Mouse (Mus musculus) right cerebral cortex, postnatal 25 days (tissue): ENCODE results near the gene Ift88.
A peak's percentile ranks its signal among the peaks of the same experiment; 100 is the strongest.

Experiments used
- DNase-seq: peaks from one replicate; pipeline ENCODE4 v3.0.0; 2022

Ift88 gene

DNA sequence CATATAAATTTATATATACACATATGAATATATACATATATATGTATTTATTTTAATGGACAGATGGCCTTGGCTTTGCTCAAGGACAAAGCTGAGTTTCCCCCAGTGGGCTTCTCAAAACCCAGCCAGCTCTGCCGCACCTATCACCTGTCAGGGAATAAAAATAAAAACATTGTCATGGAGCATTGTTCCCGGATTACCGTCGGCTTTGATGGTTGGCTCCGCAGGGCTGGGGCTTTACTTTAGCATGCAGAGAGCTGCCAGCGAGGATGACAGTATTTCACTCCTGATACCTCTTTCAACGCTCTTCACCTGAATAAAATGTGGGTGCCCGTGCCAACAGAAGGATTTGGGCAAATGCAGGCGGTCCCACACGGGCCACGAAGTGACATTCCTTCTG lies 110.0 kb downstream of the Ift88 start:
- no peak for DNase-seq

DNA sequence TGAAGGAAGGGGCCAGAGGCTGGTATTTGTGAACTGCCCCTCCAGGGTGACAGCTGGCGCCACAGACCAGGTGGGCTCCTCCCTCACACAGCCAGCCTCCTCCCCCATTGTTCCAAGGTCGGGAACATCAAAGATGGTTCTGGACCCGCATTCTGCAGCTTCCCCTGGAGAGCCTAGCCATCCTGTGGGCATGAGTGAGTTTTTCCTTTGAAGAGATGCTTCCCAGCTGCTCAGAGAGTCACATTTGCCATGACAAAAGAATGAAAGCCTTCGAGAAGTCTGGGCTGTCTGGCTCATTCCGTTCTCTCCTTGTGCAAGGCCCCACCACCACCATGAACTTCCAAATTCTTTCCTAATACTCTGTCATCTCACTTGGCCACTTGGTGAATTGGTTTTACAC lies 110.5 kb downstream of the Ift88 start:
- no peak for DNase-seq

DNA sequence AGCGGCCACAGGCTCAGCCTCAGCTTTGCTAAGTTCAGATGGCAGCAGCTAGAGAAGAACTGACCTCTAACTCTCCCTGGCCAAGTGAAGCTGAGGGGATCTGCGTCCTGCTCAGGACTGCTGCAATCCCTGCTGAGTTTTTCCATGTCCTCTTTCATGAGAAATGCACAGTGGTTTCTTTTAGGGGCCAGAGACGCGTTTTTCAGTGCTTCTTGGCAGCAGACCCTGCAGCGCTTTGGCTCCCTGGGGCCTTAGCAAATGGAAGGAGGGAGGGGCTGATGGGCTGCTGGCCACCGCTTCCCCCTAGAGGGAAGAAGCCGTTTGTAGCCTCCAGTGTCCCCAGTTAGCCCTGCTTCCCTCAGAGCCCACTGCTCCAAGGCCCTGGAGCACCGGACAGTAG lies 111.1 kb downstream of the Ift88 start:
- DNase-seq: no peak

DNA sequence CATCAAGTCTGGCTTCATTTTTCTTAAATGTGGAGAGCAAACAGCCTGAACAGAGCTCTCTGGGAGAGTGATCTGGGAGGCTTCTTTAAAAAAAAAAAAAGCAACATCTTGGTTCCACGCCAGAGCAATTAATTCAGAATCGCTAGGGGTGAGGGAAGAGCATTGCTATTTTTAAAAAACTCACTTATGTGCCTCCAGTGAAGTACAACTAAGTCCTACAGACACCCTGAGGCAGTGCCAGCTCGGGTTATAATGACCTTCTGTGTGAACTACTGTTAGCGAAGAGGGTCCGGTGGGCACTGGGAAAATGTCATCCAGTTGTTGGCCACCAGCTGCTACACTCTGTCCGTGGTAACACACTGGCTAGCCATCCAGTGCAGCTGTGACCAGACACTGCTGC lies 111.8 kb downstream of the Ift88 start:
- no peak for DNase-seq

DNA sequence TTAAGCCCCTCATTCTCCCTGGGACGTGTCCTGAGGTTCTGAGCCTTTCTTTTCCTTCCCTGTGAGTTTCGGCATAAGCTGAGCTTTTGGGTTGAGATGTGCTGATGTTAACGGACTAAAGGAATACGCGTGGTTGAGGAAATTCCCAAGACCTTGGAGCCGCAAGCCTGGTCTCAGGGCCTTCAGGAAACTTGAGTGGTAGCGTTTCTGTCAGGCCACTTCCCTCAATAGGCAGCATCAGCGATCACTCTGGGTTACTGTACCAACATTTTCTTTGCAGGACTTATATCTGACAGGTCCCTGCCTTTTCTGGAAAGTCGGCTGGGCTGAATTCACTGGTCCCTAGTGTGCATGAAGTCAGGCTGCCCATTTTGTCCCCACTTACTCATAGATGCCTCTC lies 113.0 kb downstream of the Ift88 start:
- DNase-seq: no peak

DNA sequence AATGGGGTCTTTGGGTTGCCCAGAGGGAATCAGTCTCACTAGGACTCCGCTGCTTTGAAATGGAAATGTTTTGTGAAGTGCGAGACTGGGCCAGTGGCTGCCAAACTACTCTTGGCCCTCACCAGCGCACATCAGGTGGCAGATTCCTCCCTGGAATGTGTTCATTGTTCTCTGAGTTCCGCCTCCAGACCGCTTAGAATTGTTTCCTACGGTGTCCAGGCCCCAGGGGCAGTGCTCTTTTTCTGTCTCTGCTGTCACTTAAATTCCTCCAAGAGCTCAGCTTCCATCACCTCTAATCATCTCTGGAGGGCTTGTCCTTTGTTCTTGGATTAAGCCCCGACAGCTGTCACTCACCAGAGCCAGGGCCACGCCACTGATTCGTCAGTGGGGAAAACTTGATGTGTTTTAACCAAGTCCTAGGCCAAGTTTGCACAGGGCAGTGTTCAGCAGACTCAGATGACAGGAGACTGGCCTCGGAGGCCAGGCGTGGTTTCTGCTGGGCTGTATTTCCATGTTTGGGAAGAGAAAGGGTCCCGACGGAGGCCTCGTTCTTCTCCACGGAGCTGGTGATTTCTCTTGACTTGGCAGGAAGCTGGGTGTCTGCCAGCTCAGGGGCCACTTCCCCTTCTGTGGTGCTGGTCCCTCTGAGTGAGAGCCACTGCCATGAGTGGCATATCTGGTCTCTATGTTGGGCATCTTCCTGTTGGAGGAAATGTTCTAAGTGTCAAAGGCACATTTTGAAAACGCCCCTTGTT lies 113.6 kb downstream of the Ift88 start:
- no peak for DNase-seq

DNA sequence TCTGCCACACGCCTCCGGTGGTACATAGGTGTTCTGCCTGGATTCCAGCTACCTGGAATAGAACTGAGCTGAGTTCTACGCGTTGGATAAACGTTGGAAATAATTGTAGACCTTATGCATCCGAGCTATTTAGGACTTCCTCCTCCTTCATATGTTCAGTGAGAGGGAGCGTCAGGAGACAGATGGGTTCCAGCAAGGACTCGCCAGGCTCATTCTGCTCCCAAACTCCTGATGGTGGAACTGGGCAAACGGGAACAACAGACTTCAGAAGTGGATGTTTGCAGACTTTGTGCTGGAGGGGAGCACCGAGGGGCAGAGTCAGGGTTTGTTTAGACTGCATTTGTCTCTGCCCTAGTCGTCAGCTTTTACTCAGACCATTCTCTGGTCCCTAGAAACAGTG lies 116.8 kb downstream of the Ift88 start:
- DNase-seq: peak; percentile 55

DNA sequence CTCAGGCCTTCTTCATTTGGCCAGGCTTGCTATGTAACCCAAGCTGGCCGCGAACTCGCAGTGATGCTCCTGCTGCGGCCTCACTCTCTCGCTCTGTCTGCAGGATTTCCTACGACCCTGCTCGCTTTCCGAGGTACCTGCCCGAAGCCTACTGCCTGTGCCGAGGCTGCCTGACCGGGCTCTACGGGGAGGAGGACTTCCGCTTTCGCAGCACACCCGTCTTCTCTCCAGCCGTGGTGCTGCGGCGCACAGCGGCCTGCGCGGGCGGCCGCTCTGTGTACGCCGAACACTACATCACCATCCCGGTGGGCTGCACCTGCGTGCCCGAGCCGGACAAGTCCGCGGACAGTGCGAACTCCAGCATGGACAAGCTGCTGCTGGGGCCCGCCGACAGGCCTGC lies 118.4 kb downstream of the Ift88 start:
- no peak for DNase-seq

DNA sequence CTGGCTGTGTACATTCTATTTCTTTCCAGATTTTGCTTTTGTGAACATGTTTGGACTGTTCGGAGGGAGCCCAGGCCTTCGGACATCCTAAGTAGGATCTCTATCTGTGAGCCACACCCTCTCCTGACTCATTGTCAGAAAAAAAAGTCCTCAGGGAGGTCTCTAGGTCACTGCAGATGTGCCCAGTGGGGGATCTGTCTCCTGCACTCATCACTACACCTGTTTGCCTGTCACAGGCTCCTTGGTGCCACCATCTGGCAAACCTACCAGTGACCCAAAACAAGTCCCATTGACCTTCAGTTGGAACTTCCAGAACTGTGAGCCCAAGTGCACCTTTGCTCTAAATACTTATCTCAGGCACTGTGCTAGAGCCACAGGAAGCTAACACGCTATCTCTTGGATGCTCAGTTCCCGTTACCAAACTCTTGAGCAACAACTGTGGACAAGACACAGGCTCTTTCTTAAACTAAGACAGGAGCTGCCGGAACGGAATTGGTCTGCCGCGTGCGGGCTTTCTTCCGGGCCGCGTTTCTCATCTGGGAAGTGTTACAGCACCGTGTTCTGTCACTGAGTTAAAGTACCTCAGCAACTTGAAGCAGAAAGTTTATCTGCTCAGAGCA lies 119.7 kb downstream of the Ift88 start:
- no peak for DNase-seq

DNA sequence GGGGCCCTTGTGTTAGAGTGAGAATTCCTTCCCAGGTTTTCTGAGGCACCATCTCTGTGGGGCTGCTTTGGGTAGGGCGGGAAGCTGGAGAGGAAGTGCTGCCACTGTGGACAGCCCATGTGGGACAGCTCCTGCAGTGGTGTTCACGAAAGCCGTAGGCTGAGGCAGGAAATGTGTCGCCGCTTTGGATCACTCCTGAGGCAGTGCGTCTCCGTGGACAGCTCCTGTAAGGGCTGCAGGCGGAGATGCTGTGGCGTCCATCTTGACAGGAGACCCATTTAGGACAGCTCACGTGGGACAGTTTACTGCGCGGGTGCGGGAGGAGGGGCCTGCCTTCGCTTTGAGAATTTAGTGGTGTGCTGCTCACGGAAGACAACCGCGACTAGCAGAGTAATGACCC lies 121.7 kb downstream of the Ift88 start:
- no peak for DNase-seq

DNA sequence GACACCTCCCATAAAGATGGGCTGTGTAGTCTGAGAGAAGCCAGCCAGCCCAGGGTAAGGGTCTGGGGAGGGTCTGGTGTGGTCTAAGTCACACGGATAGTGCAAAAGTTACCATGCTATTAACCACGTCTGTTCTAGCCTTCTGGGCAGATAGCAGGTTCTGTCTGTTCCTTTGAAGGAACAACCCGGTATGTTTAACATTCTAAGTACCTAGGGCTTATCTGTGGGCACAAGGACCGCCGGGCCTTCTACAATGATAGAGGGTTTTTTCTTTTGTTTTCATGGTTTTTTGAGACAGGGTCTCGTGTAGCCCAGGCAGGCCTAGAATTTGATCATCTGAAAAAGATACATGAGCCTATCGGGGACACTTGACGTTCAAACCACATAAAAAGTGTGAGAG lies 122.3 kb downstream of the Ift88 start:
- no peak for DNase-seq

DNA sequence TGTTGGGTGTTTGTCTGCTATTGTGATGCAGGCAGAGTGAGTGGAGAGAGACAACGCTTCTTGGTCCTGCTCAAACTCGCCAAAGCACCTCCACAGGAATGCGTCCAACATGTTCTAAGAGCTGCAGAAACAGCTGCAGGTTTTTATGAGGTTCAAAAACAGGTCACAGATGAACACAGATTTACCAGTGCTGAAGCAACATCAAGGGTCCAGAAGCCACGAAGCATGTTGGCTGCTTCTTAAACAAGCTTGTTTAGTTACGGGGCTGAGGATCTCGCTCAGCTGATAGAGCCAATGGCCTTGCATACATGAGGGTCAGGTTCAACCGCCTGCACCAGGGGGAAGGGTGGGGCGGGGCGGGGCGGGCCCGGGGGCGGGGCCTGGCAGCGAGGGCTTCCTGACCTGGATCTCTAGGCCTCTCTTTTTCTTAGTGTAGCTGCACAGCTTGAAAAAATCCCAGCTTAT lies 122.7 kb downstream of the Ift88 start:
- no peak for DNase-seq

DNA sequence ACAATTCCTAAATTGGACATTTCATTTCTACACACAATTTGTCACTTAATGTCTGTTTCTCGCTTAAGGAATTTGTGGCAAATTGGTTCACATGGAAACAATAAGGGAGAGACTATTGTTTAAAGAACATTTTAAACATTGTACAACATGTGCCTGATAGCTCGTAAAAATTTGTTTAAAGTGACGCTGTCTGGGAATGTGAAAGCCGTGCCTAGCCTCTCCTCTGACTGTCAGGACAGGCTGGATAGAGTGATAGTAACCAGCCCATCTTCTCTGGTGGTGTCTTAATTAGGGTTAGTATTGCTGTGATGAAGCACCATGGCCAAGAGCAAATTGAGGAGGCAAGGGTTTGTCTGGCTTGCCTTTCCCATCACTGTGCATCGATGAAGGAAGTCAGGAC lies 123.2 kb downstream of the Ift88 start:
- DNase-seq: no peak

DNA sequence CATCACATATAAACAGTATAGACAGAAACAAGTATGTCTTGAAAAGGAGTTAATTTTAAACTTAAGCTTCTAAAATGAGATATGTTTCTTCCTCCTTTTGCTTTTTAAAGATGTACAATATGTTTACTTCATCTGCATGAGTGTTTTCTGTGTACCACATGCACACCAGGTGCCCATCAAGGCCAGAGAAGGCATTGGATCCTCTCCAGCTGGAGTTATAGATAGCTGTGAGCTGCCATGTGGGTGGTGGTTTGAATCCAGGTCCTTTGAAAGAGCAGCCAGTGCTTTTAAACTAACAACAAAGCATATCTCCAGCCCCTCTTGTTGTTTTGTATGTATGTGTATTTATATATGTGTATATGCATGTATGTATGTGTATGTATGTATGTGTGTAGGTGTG lies 129.1 kb downstream of the Ift88 start:
- DNase-seq: no peak

DNA sequence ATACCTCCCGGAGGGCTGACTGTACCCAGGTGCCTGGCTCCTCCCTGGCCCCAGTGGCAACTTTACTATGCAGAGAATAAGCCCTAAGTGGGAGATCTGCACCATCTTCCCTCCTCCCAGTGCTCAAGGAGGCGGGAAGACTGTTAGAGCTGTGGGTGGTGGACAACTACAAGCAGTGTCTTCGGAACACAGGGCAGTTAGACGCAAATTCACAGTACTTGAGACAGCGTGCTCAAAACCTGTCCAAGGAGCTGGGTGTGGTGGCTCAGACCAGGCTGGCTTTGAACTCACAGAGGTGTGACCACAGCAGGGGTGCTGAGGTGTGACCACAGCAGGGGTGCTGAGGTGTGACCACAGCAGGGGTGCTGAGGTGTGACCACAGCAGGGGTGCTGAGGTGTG lies 130.6 kb downstream of the Ift88 start:
- no peak for DNase-seq

DNA sequence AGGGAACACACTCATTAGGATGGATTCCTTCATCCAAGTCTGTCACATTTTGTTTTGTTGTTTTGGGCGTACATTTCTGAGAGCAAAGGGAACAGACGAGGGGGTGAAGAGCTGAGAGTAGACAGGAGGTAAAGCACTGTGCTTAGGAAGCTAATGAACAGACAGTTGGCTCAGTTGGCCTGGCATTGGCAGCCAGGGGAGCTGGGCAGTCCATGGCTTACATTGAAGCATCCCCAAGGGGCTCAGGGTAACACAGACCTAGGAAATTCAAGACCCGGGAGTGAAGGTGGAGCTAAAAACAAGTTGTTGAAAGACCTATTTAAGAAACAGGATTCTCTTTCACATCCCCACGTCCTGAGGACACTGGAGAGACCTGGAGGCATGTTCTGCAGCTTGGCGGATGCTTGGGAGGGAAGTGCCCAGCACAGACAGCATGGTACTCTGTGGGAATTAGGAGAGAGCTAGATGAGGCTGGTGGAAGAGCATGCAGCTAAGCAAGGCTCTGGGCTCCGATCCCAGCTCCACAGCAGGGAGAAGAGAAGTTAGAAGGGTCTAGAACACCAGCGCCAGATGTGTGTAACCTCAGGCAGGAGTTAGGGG lies 131.7 kb downstream of the Ift88 start:
- DNase-seq: no peak

DNA sequence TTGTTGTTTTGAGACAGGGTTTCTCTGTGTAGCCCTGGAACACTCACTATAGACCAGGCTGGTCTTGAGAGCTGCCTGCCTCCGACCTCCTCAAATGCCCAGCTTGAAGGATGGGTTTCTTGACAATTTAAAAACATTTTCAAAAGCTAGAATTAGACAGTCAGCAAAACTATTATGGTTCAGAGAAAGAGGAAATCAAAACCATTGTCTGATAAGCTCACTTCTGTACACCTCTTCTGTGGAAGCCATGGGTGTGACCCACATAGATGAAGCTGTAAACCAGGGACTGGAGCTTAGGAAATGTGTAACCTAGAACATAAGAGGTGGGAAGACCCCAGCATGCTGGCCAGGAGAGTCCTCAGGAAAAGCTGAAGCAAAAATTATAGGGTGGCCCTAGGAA lies 133.1 kb downstream of the Ift88 start:
- no peak for DNase-seq

DNA sequence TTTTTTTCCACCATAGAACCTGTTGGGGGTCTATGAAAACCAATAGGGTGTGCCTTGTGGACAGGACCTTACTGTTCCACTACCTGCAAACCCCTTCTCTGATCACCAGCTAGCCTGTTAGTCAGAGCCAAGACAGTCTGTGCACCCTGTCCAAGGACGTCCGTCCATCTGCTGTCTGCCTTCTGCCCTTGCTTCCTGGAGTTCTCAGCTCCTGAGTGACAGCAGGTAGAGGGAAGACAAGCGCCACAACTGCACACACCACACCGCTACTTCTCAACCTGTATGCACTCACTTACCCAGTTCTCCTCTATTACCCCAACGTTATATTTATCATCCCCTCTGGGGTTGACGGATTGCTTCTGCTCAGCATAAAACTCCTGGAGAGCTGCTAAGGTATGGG lies 141.8 kb downstream of the Ift88 start:
- no peak for DNase-seq
